Mouse (Mus musculus) liver, embryonic 14.5 days (tissue): ENCODE measurements at regions not wholly inside any gene's neighbourhood (a gene's known extent, or its start where the extent isn't known, plus 50 kb on each side); places are given as distances from the start of the nearest gene placed in this dataset.

Source experiments
- CTCF ChIP-seq: IDR thresholded peaks from 2 replicates; pipeline ENCODE4 v1.5.1; 2016; ENCODE audit warnings: antibody characterized with exemption, low read depth, control low read depth
- EP300 ChIP-seq: IDR thresholded peaks from 2 replicates; pipeline ENCODE4 v1.6.1; 2016; ENCODE audit warnings: antibody characterized with exemption, low read depth

GRCm38 (mm10) chr4:7172528-7173306 lies 1066.1 kb downstream of the Car8 start:
- TF ChIP-seq CTCF, result no peak
- TF ChIP-seq EP300, result no peak
